Mouse (Mus musculus) kidney, adult 2 months (tissue): ENCODE results near the gene Numb.

Source experiments
- CTCF ChIP-seq: fragments of 200-500 bp; conservative IDR thresholded peaks from 2 replicates; pipeline ENCODE4 v1.5.1; 2011; ENCODE audit warnings: low read depth, mild to moderate bottlenecking, control low read depth, low read length, moderate library complexity, mixed read lengths; ENCODE audit not compliant: insufficient read depth, insufficient read length
- POLR2A ChIP-seq: fragments of 200-500 bp; IDR thresholded peaks from one replicate; pipeline ENCODE4 v1.6.1; 2011; ENCODE audit warnings: low read depth, low read length, control low read depth

DNA sequence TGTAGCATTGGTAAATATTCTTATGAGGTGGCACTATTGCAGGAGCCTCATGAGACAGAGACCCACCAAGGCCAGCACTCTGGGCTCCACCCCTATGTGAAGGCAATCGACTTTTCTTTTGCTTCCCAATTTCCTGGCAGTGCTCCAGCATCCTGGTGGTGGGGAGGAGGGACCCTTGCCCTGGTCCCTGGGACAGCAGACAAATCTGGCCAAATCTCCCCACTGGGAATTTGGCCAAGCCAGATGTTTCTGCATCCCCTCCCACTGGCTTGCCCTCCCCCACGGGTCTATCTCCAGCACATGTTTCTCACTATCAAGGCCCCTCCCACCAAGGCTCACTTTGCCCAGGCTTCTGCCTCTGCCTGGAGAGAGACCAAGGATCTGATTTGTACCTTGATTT lies 169.2 kb downstream of the Numb start:
- TF ChIP-seq CTCF (no peak), POLR2A (no peak)
